Mouse (Mus musculus) heart, postnatal 36 days (tissue): Measurements from ENCODE around the gene G0s2. TPM values are rescaled to one million over a fixed set of nuclear protein-coding genes. Genes with fewer than 3 reads are reported as not detected.

Experiments used
- DNase-seq, 2 experiments: peaks; one replicate each; pipeline ENCODE4 v3.0.0; 2021 to 2022
- intact Hi-C: fragments of 180-260 bp; cut with DNase I; formaldehyde crosslinking; loops from one replicate; pipeline ENCODE4 v1.15.1; 2025
- total RNA-seq, 2 experiments: library from RNA; stranded (reverse); gene quantifications; 2 replicates each; pipeline ENCODE4 v1.2.3; 2021

G0s2 gene
- total RNA-seq, 2 experiments from 2014 or later: 53.6 to 57.8 TPM

DNA sequence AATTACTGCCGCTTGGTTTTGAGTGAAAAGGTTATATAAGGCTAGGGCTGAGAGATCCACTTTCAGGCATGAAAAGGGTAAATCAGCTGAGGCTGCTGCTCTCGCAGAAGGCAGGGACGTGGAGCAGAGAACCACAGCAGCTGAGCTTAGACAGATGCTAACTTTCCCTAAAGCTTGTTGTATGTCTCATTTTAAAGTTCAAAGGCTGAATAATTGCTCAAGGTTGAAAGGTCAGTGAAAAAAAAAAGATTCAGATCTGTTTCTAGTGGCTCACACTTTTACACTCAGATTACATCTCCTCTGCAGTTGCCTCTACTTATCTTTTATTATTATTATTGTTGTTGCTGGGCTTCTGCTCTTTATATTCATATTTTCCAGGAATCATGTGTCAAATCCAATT is 47.5 kb downstream of the G0s2 start:
- intact Hi-C loops: no loop called here
- no peak for DNase-seq

Other genes with a start within 250 kb of the G0s2 start
- gene Syt14, start 237.4 kb downstream of the G0s2 start, total RNA-seq: under 1 TPM; 0.14 to 0.19 TPM
- gene Diexf, start 142.9 kb downstream of the G0s2 start, total RNA-seq: 10 to 100 TPM in 1 of 2 experiments, 1 to 10 TPM in 1; 9.6 to 10.9 TPM
- 1 to 10 TPM; 1.4 to 2.6 TPM for gene Irf6, start 120.1 kb downstream of the G0s2 start, total RNA-seq
- gene A130010J15Rik, start 105.2 kb downstream of the G0s2 start, total RNA-seq: 1 to 10 TPM; 3.2 to 4.4 TPM
- gene Traf3ip3, start 71.5 kb downstream of the G0s2 start, total RNA-seq: 1 to 10 TPM; 1.2 to 1.9 TPM
- 10 to 100 TPM; 10.2 to 13.0 TPM for gene Lamb3, start 65.5 kb downstream of the G0s2 start, total RNA-seq
- 10 to 100 TPM in 1 of 2 experiments, 1 to 10 TPM in 1; 8.6 to 13.2 TPM for gene Hsd11b1, start 9.1 kb downstream of the G0s2 start, total RNA-seq
- 1 to 10 TPM in 1 of 2 experiments, not detected in 1; 1.0 TPM for gene Camk1g, start 97.1 kb upstream of the G0s2 start, total RNA-seq